In the genomic region with DNA sequence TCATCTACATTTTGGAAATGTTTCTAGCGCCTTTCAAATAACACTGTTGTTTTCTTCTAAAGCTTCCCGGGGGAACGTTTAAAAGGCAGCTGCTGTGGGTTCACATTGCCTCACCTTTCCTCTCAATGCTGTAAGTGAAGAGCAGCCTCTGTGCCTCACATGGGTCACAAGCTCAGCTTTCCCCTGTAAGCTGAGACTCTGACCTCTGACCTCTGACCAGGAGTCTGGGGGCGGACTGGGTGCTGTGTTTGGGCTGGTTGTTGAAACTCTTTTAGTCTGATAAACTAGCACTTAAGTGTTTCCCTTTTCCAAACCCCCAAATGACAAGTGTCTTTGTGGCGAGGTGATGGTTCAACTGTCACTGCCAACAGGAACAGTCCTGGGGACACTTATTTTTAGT, we compare ENCODE assay signal across 24 mouse cellular contexts.
A peak's percentile ranks its signal among the peaks of the same experiment; 100 is the strongest.
DNase-seq lines count a peak whose midpoint lies in the region.
"Had no signal": no experiment of that assay in that cellular context is flagged by ENCODE, and none has a peak within 500 bp of the region (broad histone marks: within the 10 kb centered on the region; RNA-seq: fewer than 3 reads in every experiment).

No protein-coding gene starts in this region.

- WGBS in heart, embryonic 10.5 days: 47% methylated on average over 5 of the region's 5 CpGs
- WGBS in macrophage (ENCODE audit: missing documents): 37% methylated on average over 5 of the region's 5 CpGs
- WGBS in hindbrain, embryonic 10.5 days: 43% methylated on average over 5 of the region's 5 CpGs

- no peak overlapping the region for H3K27ac ChIP-seq in heart, embryonic 10.5 days
- peak overlapping the region; percentile 5; the same call in 1 of the 2 replicates for H3K27ac ChIP-seq in macrophage
- H3K27ac ChIP-seq in hindbrain, embryonic 10.5 days: no peak overlapping the region
- H3K27ac ChIP-seq: hindbrain, embryonic 14.5 days; limb, embryonic 12.5 days; midbrain, embryonic 10.5 days; midbrain, embryonic 15.5 days; neural tube, embryonic 15.5 days had no signal

- H3K4me1 ChIP-seq in heart, embryonic 10.5 days: peaks cover 8% of the 10 kb centered on the region; the same call in 1 of the 2 replicates
- H3K4me1 ChIP-seq in hindbrain, embryonic 10.5 days (replicated peaks): 0 out of 2 replicates have a peak, but pooled peaks cover 5% of the 10 kb centered on the region
- H3K4me1 ChIP-seq: midbrain, embryonic 10.5 days; midbrain, embryonic 15.5 days; neural tube, embryonic 15.5 days had no signal

- DNase-seq in heart, embryonic 10.5 days (ENCODE audit: low spot score): peak; percentile 39
- DNase-seq in heart, adult 18-20 months: no peak
- peak; percentile 37 for DNase-seq in 416B (ENCODE audit: low read depth)
- peak; percentile 40 for DNase-seq in embryo, embryonic 10.5 days (ENCODE audit: low spot score)
- no peak for DNase-seq in kidney, postnatal 25 days
- DNase-seq in hindbrain, embryonic 10.5 days (ENCODE audit: low spot score): no peak
- DNase-seq: adrenal gland, postnatal 14 days; cerebellum, adult 11 months; cerebellum, adult 9-10 months; heart, postnatal 36 days; kidney, adult 9 months; kidney, postnatal 10 days; retina, postnatal 1 day; right cerebral cortex, postnatal 14 days; thymus, adult 18-20 months; thymus, postnatal 25 days had no signal

- no peaks in the 10 kb centered on the region for H3K9me3 ChIP-seq in heart, embryonic 10.5 days
- H3K9me3 ChIP-seq in hindbrain, embryonic 10.5 days: no peaks in the 10 kb centered on the region
- H3K9me3 ChIP-seq: limb, embryonic 12.5 days; midbrain, embryonic 10.5 days; midbrain, embryonic 15.5 days; neural tube, embryonic 15.5 days had no signal

- no peaks in the 10 kb centered on the region for H3K27me3 ChIP-seq in heart, embryonic 10.5 days (ENCODE audit: insufficient read depth, poor library complexity, severe bottlenecking)
- no peaks in the 10 kb centered on the region for H3K27me3 ChIP-seq in hindbrain, embryonic 10.5 days (ENCODE audit: insufficient read depth, poor library complexity, severe bottlenecking)
- H3K27me3 ChIP-seq: limb, embryonic 12.5 days; midbrain, embryonic 15.5 days; neural tube, embryonic 15.5 days; Patski had no signal

- H3K4me3 ChIP-seq in heart, embryonic 10.5 days: no peak overlapping the region
- H3K4me3 ChIP-seq in macrophage (ENCODE audit: inconsistent target): no peak overlapping the region
- H3K4me3 ChIP-seq in hindbrain, embryonic 10.5 days: no peak overlapping the region
- H3K4me3 ChIP-seq: erythroblast, embryonic 14.5 days; limb, embryonic 12.5 days; midbrain, embryonic 10.5 days; midbrain, embryonic 15.5 days; neural tube, embryonic 15.5 days had no signal

- H3K36me3 ChIP-seq in heart, embryonic 10.5 days: no peaks in the 10 kb centered on the region
- H3K36me3 ChIP-seq in macrophage (ENCODE audit: inconsistent target): no peaks in the 10 kb centered on the region
- no peaks in the 10 kb centered on the region for H3K36me3 ChIP-seq in hindbrain, embryonic 10.5 days
- H3K36me3 ChIP-seq: limb, embryonic 12.5 days; midbrain, embryonic 10.5 days; midbrain, embryonic 15.5 days; neural tube, embryonic 15.5 days had no signal

- no peaks in the 10 kb centered on the region for H3K79me2 ChIP-seq in macrophage (ENCODE audit: inconsistent target)

Comparison
In these comparisons a context has a peak if more than half of its experiments do, and no peak if none do; other contexts are left out.
1. DNase-seq: peak in heart, embryonic 10.5 days (single experiment), 416B (single experiment) and embryo, embryonic 10.5 days (single experiment); none in heart, adult 18-20 months (0 of 2), kidney, postnatal 25 days (0 of 2) and hindbrain, embryonic 10.5 days (single experiment).